Mouse (Mus musculus) megakaryocyte, adult 5-6 weeks (primary cell): ENCODE measurements around the gene Rhox7a. TPM values are rescaled to one million over a fixed set of nuclear protein-coding genes. Genes with fewer than 3 reads are reported as not detected.
"Not testable (repeated sequence)": the region's sequence is repeated elsewhere in the genome, so short reads cannot be mapped to it uniquely, and the experiment has no call there.

Source experiments
- ATAC-seq: 2 replicates; pipeline ENCODE4 v1.8.0; 2016; ENCODE audit warnings: mild to moderate bottlenecking, inconsistent platforms; ENCODE audit not compliant: poor library complexity, severe bottlenecking
- total RNA-seq, 2 experiments: library from RNA; stranded (forward) in 1 of 2; stranded (reverse) in 1 of 2; fragments of 153-499, 151-499 nt in 1 of 2; fragments of 221-1000, 200-1000 nt in 1 of 2; gene quantifications; 2 replicates each; pipeline versions ENCODE4 v1.2.3 to v1.2.4; 2015 to 2017

The Rhox7a gene
- not detected in 2 replicates for total RNA-seq (2015)
- not detected in 2 replicates for total RNA-seq (2017)

DNA sequence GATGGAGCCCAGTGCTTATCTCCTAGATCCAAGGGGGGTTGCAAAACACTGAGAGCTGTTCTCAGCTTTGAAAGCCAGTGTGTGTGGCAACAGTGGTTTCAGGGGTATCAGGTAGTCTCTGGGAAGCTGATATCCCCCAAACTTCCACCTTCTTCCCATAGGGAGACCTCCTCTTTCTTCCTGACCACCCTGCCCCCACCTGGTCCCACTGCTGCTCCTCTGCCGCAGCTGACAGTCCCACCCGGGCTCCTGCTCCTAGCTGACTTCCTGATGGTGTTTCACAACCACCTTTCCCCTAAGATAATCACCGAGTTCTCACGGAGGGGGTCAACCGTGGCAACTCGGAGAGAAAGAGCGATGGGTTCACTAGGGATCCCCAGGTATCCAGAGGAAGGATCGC, at the start of gene Rhox7a:
Gene Rhox7a (plus strand): TSS at position 301 of the 400 bp plus-strand sequence.
- not testable (repeated sequence) for ATAC-seq

DNA sequence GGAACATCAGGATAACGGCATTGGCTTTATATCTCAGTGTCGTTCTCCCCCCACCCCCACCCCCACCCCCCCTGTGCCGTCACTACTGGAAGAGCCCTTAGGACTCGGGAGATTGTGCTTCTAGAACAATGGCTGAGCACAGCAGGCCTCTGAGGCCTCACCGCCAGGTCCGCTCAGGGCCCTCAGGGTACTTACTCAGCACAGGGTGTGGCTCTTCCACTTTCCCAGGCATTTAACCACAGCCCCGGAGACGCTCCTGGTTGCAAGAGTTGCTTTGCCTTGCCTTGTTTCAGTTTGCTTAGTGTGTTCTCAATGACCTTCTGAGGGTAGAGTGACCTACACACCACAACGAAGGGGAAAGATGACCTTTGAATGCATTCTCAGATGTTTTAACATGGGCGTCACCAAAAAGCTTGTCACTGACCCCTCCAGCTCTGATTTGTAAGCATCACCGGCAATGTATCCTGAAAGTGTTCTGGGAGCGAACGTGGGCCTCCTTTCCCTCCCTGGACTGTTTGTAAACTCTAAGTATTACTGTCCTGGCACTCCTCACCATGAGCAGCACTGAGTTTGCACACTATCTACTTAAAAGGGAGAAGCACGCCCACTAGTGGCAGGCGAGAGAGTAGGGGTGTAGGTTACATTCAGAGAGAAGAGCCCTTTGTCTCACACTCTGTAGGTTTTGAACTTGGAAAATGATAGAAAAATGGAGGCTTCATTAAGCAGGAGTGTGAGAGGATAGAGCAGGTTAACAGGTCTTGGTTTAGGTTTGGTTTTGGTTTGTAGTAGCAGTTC, 24.0 kb upstream of the Rhox7a start:
- no peak for ATAC-seq

DNA sequence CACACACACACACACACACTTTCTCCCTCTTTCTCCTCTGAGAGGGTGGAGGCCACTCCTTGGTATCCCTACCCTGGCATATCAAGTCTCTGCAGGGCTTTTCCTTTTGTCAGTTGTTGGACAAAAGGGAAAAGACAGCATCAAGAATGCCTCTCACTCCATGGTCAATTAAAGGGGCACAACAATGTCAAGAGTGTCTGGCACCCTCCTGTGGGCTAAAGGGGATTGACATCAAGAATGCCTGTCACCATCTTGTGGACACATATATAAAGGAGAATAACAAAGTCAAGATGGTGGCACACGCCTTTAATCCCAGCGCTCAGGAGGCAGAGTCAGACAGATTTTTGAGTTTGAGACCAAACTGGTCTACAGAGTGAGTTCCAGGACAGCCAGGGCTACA, 22.1 kb upstream of the Rhox7a start:
- no peak for ATAC-seq

DNA sequence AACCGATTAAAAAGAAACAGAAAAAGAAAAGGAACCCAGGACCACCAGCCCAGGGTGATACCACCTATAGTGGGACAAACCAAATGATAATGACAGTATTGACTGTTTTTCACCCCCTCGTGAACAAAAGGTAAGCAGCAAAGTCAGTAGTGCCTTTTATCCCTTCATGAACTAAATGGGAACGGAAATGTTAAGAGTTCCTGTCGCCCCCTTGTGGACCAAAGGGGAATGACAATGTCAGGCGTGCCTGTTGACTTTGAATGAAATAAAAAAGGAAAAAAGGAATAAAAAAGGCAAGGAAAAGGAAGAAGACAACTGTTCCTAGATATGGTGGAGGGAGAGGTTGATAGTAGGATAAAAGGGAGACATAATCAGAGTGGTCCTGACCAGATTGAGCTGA, 20.3 kb upstream of the Rhox7a start:
- ATAC-seq: no peak

DNA sequence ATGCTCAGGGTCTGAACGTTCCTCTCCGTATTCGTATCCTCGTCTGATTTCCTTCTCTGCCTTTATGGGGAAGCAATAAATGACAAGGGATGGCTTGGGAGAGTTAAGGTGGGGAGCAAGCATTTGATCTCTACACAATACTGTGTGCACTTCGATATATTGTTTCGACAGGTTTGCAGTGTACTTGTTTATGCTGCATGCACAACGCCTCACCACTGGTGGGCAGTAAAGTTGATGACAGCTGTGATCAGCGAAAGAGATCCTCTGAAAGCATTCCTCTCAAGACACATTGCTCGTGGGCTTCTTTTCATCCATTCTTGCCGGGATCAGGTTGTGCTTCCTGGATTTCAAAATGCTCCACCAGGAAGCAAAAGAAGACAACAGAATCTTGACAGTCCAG, 15.8 kb upstream of the Rhox7a start:
- no peak for ATAC-seq

DNA sequence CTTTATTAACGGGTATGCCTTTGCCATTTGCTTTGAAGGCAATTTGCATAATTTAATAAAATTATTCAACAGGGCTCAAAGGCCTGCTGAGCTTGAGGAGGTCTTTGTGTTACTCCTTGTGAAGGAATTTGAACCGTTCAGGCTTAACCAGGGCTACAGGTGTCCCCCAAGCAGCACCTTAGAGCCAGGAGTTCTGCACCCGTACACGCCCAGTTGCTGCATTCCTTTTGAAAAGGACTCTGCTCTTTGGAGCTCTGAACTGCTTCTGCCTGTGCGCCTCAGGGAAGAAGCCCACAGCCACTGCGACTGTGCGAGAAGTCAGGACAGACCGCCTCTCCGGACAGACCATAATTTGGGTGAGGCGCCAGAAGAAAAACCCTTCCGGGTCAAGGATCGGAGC, 4.9 kb upstream of the Rhox7a start, which contains the start of gene Rhox6:
Gene Rhox6 (plus strand): TSS at position 301 of the 400 bp plus-strand sequence.
- ATAC-seq: not testable (repeated sequence)

DNA sequence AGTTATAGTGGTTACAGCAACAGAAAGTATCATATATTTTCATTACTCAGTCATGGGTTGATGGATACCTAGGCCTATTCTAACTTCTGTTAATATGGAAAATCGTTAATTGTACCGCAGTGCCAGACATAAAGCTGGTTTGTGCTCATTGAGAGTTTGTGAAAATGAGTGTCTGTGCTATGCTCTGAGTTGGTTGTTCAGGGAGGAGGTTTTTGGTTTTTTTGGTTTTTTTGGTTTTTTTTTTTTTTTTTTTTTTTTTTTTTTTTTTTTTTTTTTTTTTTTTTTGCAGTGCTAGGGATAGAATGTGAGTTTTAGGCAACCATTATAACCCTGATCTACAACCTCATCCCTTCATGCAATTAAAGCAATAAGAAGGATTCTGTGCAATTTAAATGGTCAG, 40.2 kb downstream of the Rhox7a start:
- no peak for ATAC-seq

DNA sequence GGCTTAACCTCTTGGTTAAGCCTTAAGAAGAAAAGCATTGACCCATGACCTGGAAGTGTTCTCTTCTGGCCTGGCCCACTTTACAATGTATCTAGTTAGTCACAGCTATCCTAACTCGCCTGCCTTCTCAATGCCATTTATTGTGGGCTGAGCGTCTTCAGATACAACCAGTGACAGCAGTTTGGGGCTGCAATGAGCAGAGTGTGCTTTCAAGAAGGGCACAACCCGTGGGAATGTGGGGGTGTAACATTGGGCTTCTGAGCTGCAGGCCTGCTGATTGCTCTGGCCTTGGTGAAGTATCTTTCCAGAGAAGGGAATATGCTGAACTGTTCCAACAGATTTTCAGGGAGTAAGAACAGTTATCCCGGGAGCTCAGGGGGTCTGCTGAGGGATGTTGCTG, 47.4 kb downstream of the Rhox7a start, which contains the start of gene Rhox8:
Gene Rhox8 (minus strand): TSS at position 101 of the 400 bp plus-strand sequence.
- no peak for ATAC-seq

Other genes with a start within 250 kb of the Rhox7a start
- not detected in 2 replicates for gene Rhox4f, start 224.0 kb upstream of the Rhox7a start, total RNA-seq (2015)
- not detected in 2 replicates for gene Rhox4f, start 224.0 kb upstream of the Rhox7a start, total RNA-seq (2017)
- not detected in 2 replicates for gene Rhox3g, start 203.1 kb upstream of the Rhox7a start, total RNA-seq (2015)
- not detected in 2 replicates for gene Rhox3g, start 203.1 kb upstream of the Rhox7a start, total RNA-seq (2017)
- not detected in 2 replicates for gene Rhox2g, start 188.2 kb upstream of the Rhox7a start, total RNA-seq (2015)
- not detected in 2 replicates for gene Rhox2g, start 188.2 kb upstream of the Rhox7a start, total RNA-seq (2017)
- gene Rhox4g, start 180.4 kb upstream of the Rhox7a start, total RNA-seq (2015): not detected in 2 replicates
- gene Rhox4g, start 180.4 kb upstream of the Rhox7a start, total RNA-seq (2017): not detected in 2 replicates
- not detected in 2 replicates for gene Rhox3h, start 162.9 kb upstream of the Rhox7a start, total RNA-seq (2015)
- not detected in 2 replicates for gene Rhox3h, start 162.9 kb upstream of the Rhox7a start, total RNA-seq (2017)
- gene Rhox2h, start 158.4 kb upstream of the Rhox7a start, total RNA-seq (2015): not detected in 2 replicates
- gene Rhox2h, start 158.4 kb upstream of the Rhox7a start, total RNA-seq (2017): not detected in 2 replicates
- not detected in 2 replicates for gene Rhox5, start 26.8 kb upstream of the Rhox7a start, total RNA-seq (2015)
- gene Rhox5, start 26.8 kb upstream of the Rhox7a start, total RNA-seq (2017): not detected in 2 replicates
- not detected in 2 replicates for gene Rhox6, start 4.8 kb upstream of the Rhox7a start, total RNA-seq (2015)
- gene Rhox6, start 4.8 kb upstream of the Rhox7a start, total RNA-seq (2017): not detected in 2 replicates
- gene Rhox8, start 47.3 kb downstream of the Rhox7a start, total RNA-seq (2015): 0.31 TPM in 1 of 2 replicates, not detected in the other
- not detected in 2 replicates for gene Rhox8, start 47.3 kb downstream of the Rhox7a start, total RNA-seq (2017)
- not detected in 2 replicates for gene Rhox7b, start 65.5 kb downstream of the Rhox7a start, total RNA-seq (2015)
- not detected in 2 replicates for gene Rhox7b, start 65.5 kb downstream of the Rhox7a start, total RNA-seq (2017)
- gene Rhox9, start 70.1 kb downstream of the Rhox7a start, total RNA-seq (2015): not detected in 2 replicates
- not detected in 2 replicates for gene Rhox9, start 70.1 kb downstream of the Rhox7a start, total RNA-seq (2017)
- not detected in 2 replicates for gene Btg1-ps1, start 187.1 kb downstream of the Rhox7a start, total RNA-seq (2015)
- gene Btg1-ps1, start 187.1 kb downstream of the Rhox7a start, total RNA-seq (2017): not detected in 2 replicates
- not detected in 2 replicates for gene Btg1-ps2, start 211.4 kb downstream of the Rhox7a start, total RNA-seq (2015)
- not detected in 2 replicates for gene Btg1-ps2, start 211.4 kb downstream of the Rhox7a start, total RNA-seq (2017)
- gene Rhox10, start 234.8 kb downstream of the Rhox7a start, total RNA-seq (2015): not detected in 2 replicates
- gene Rhox10, start 234.8 kb downstream of the Rhox7a start, total RNA-seq (2017): not detected in 2 replicates